8 mouse cellular contexts compared by ENCODE assay signal in the genomic region with DNA sequence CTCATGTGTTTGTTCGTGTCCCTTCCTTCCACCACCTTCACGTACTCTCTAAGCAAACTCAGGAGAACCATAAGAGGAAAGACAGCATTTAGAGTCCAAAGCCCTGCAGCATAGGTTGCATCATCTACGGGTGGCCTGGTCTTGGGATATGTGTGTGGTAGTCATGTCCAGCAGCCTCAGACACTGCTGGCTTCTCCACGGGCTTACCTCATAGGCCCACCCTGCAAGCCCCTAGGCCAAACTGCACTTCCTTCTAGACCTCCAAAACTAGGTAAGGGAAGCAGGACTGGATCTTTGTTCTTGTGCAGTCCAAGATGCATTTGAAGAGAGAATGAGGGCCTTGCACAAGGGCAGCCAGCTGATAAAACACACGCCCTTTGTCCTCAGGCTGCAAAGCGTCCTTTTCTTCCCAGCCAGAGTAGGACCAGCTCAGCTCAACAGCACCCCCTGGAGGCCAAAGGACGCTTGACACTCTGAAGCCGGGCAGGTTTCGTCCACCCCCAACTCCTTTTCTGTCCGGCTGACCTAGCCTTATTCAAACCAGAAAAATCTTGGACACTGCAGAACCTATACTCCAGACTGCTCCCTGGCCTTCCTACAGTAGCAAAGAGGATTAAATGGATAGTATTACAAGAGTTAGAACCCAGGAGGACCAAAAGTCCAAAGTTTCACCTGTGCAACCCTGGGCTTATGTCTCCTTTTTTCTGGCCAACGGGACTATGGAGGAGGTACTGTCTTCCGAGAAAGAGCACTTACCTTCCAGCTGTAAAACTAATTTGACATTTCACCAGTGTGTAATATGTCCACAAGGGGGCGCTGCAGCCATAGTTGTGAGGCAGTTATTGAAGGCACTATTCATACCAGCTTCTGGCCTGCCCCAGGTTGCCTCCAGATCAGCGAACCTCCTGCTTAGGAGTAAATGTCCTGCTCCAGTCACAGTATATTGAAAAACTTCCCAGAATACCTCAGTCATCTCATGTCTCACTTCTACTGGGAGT. TPM values are rescaled to one million over a fixed set of nuclear protein-coding genes. Genes with fewer than 3 reads are reported as not detected.
A peak's percentile ranks its signal among the peaks of the same experiment; 100 is the strongest.
DNase-seq lines count a peak whose midpoint lies in the region; ATAC-seq and TF ChIP-seq lines count a peak whose summit lies in the region.

No protein-coding gene starts in this region.

- H3K36me3 ChIP-seq in kidney, embryonic 16.5 days (ENCODE audit: insufficient read depth, low read length) = no peaks in the 10 kb centered on the region
- no peaks in the 10 kb centered on the region for H3K36me3 ChIP-seq in liver, adult 2 months (ENCODE audit: control insufficient read depth, insufficient read depth, low read length)
- no peaks in the 10 kb centered on the region for H3K36me3 ChIP-seq in neural tube, embryonic 12.5 days
- no peaks in the 10 kb centered on the region for H3K36me3 ChIP-seq in testis, adult 2 months (ENCODE audit: control insufficient read depth, insufficient read depth, low read length)

- H3K4me1 ChIP-seq in kidney, embryonic 16.5 days (ENCODE audit: insufficient read depth, low read length) = peaks cover 24% of the 10 kb centered on the region
- no peaks in the 10 kb centered on the region for H3K4me1 ChIP-seq in liver, adult 2 months (ENCODE audit: control insufficient read depth, insufficient read depth, low read length)
- no peaks in the 10 kb centered on the region for H3K4me1 ChIP-seq in neural tube, embryonic 12.5 days
- no peaks in the 10 kb centered on the region for H3K4me1 ChIP-seq in testis, adult 2 months (ENCODE audit: control insufficient read depth, insufficient read depth, low read length)

- no peaks in the 10 kb centered on the region for H3K79me2 ChIP-seq in liver, adult 2 months (ENCODE audit: control insufficient read depth, insufficient read depth, low read length)

- no peak overlapping the region for H3K9ac ChIP-seq in kidney, embryonic 16.5 days (replicated peaks; ENCODE audit: low read length)
- no peak overlapping the region for H3K9ac ChIP-seq in liver, adult 2 months (ENCODE audit: low read depth, low read length)
- H3K9ac ChIP-seq in neural tube, embryonic 12.5 days = no peak overlapping the region

- ATAC-seq in kidney, embryonic 16.5 days (ENCODE audit: low FRiP score, low TSS enrichment) = no peak; the same call in 1 of the 2 replicates
- peak; percentile 56; the same call in 1 of the 2 replicates for ATAC-seq in neural tube, embryonic 12.5 days (ENCODE audit: low FRiP score, low read depth)

- peak overlapping the region; percentile 43; the same call in 1 of the 2 replicates for H3K27ac ChIP-seq in kidney, embryonic 16.5 days (ENCODE audit: low read length)
- H3K27ac ChIP-seq in liver, adult 2 months (replicated peaks; ENCODE audit: insufficient read depth, low read depth, low read length) = no peak overlapping the region
- H3K27ac ChIP-seq in neural tube, embryonic 12.5 days = no peak overlapping the region
- H3K27ac ChIP-seq in testis, adult 2 months (ENCODE audit: control insufficient read depth, insufficient read depth, low read depth, low read length) = no peak overlapping the region

- H3K4me2 ChIP-seq in kidney, embryonic 16.5 days (replicated peaks; ENCODE audit: low read depth, low read length) = no peak overlapping the region; the same call in 1 of the 2 replicates
- H3K4me2 ChIP-seq in neural tube, embryonic 12.5 days (replicated peaks) = no peak overlapping the region

- peak; percentile 62 for DNase-seq in 3134 (ENCODE audit: extremely low read depth, insufficient read length, low spot score)
- DNase-seq in adrenal gland, adult 18-20 months (ENCODE audit: low spot score in 2 of 2) = peak; percentile 70 to 71
- DNase-seq in embryo, embryonic 11 days = peak; percentile 84
- peak; percentile 53 for DNase-seq in heart, adult 8-10 months (ENCODE audit: low spot score)
- DNase-seq in liver, adult 2 months (ENCODE audit: extremely low read depth, low read depth, low spot score) = peak; percentile 42

- H3K4me3 ChIP-seq in kidney, embryonic 16.5 days (ENCODE audit: low read length) = no peak overlapping the region
- no peak overlapping the region for H3K4me3 ChIP-seq in liver, adult 2 months (ENCODE audit: insufficient read depth, low read depth, low read length)
- no peak overlapping the region for H3K4me3 ChIP-seq in neural tube, embryonic 12.5 days
- no peak overlapping the region for H3K4me3 ChIP-seq in testis, adult 2 months (ENCODE audit: control insufficient read depth, low read depth, low read length)

- WGBS in kidney, embryonic 16.5 days = 29% methylated on average over 14 of the region's 14 CpGs
- 25% methylated on average over 14 of the region's 14 CpGs for WGBS in liver, adult 2 months
- WGBS in neural tube, embryonic 12.5 days = 34% methylated on average over 14 of the region's 14 CpGs

- no peaks in the 10 kb centered on the region for H3K27me3 ChIP-seq in kidney, embryonic 16.5 days (ENCODE audit: insufficient read depth, low read length)
- H3K27me3 ChIP-seq in liver, adult 2 months (ENCODE audit: control insufficient read depth, insufficient read depth, low read length) = no peaks in the 10 kb centered on the region
- no peaks in the 10 kb centered on the region for H3K27me3 ChIP-seq in neural tube, embryonic 12.5 days (replicated peaks)
- H3K27me3 ChIP-seq in testis, adult 2 months (ENCODE audit: control insufficient read depth, insufficient read depth, low read length) = no peaks in the 10 kb centered on the region

- TF ChIP-seq POLR2A in liver, adult 2 months (IDR thresholded peaks at IDR 0.05; ENCODE audit: extremely low read depth, insufficient read depth, low read length) = no peak
- no peak for TF ChIP-seq POLR2A in testis, adult 2 months (IDR thresholded peaks at IDR 0.05; ENCODE audit: control insufficient read depth, low read depth, low read length)

- H3K9me3 ChIP-seq in kidney, embryonic 16.5 days (ENCODE audit: low read length) = no peaks in the 10 kb centered on the region
- no peaks in the 10 kb centered on the region for H3K9me3 ChIP-seq in neural tube, embryonic 12.5 days

- peak; percentile 95 for TF ChIP-seq CTCF in liver, adult 2 months (IDR thresholded peaks at IDR 0.05; ENCODE audit: low read depth, low read length)
- TF ChIP-seq CTCF in testis, adult 2 months (IDR thresholded peaks at IDR 0.05; ENCODE audit: control insufficient read depth, insufficient read depth, insufficient replicate concordance, low read depth, low read length) = peak; percentile 96; the same call in 1 of the 2 replicates

RNA-seq across cellular contexts. Expression of a gene that starts 20.6 kb away (rescaled TPM):
- total RNA-seq in adrenal gland, adult 18-20 months (2021) = 1 to 10 TPM; 2.2 to 5.9 TPM
- 1 to 10 TPM; 4.6 to 9.6 (median 6.7) TPM for total RNA-seq in heart, adult 8-10 months (2022)
- polyA plus RNA-seq in kidney, embryonic 16.5 days (2015; fragmentation: Nextera tagmentation; extraction: Ambion mirVana) = 96.4 and 105 TPM in 2 replicates
- 2.8 and 4.5 TPM in 2 replicates for total RNA-seq in liver, adult 2 months (2014; rRNA removed)
- polyA plus RNA-seq in liver, adult 2 months (2012; rRNA removed) = 2.4 and 2.6 TPM in 2 replicates
- 3.4 and 3.7 TPM in 2 replicates for polyA plus RNA-seq in neural tube, embryonic 12.5 days (2016; fragmentation: Nextera tagmentation; extraction: Ambion mirVana)
- polyA plus RNA-seq in testis, adult 2 months (2012; rRNA removed) = 0.75 and 10.1 TPM in 2 replicates

RNA-seq across cellular contexts. Expression of a gene that starts 24.0 kb away (rescaled TPM):
- not detected for total RNA-seq in adrenal gland, adult 18-20 months (2021)
- total RNA-seq in heart, adult 8-10 months (2022) = not detected
- polyA plus RNA-seq in kidney, embryonic 16.5 days (2015; fragmentation: Nextera tagmentation; extraction: Ambion mirVana) = not detected in 2 replicates
- total RNA-seq in liver, adult 2 months (2014; rRNA removed) = not detected in 2 replicates
- polyA plus RNA-seq in liver, adult 2 months (2012; rRNA removed) = not detected in 2 replicates
- polyA plus RNA-seq in neural tube, embryonic 12.5 days (2016; fragmentation: Nextera tagmentation; extraction: Ambion mirVana) = 0.11 TPM in 1 of 2 replicates, not detected in the other
- polyA plus RNA-seq in testis, adult 2 months (2012; rRNA removed) = not detected in 2 replicates

RNA-seq across cellular contexts. Expression of a gene that starts 33.3 kb away (rescaled TPM):
- total RNA-seq in adrenal gland, adult 18-20 months (2021) = not detected
- under 1 TPM in 1 of 4 experiments, not detected in 3; 0.92 TPM for total RNA-seq in heart, adult 8-10 months (2022)
- polyA plus RNA-seq in kidney, embryonic 16.5 days (2015; fragmentation: Nextera tagmentation; extraction: Ambion mirVana) = 1.3 and 3.8 TPM in 2 replicates
- total RNA-seq in liver, adult 2 months (2014; rRNA removed) = not detected in 2 replicates
- polyA plus RNA-seq in liver, adult 2 months (2012; rRNA removed) = not detected in 2 replicates
- 8.0 and 8.5 TPM in 2 replicates for polyA plus RNA-seq in neural tube, embryonic 12.5 days (2016; fragmentation: Nextera tagmentation; extraction: Ambion mirVana)
- 0.96 and 2.8 TPM in 2 replicates for polyA plus RNA-seq in testis, adult 2 months (2012; rRNA removed)

RNA-seq across cellular contexts. Expression of a gene that starts 38.3 kb away (rescaled TPM):
- under 1 TPM in 1 of 2 experiments, not detected in 1; 0.54 TPM for total RNA-seq in adrenal gland, adult 18-20 months (2021)
- total RNA-seq in heart, adult 8-10 months (2022) = under 1 TPM in 2 of 4 experiments, not detected in 2; 0.25 to 0.63 TPM
- polyA plus RNA-seq in kidney, embryonic 16.5 days (2015; fragmentation: Nextera tagmentation; extraction: Ambion mirVana) = 0.90 and 1.7 TPM in 2 replicates
- not detected in 2 replicates for total RNA-seq in liver, adult 2 months (2014; rRNA removed)
- polyA plus RNA-seq in liver, adult 2 months (2012; rRNA removed) = not detected in 2 replicates
- polyA plus RNA-seq in neural tube, embryonic 12.5 days (2016; fragmentation: Nextera tagmentation; extraction: Ambion mirVana) = 10.5 and 11.6 TPM in 2 replicates
- polyA plus RNA-seq in testis, adult 2 months (2012; rRNA removed) = 1.2 TPM in 1 of 2 replicates, not detected in the other

RNA-seq across cellular contexts. Expression of a gene that starts 47.7 kb away (rescaled TPM):
- total RNA-seq in adrenal gland, adult 18-20 months (2021) = not detected
- not detected for total RNA-seq in heart, adult 8-10 months (2022)
- 0.36 and 0.37 TPM in 2 replicates for polyA plus RNA-seq in kidney, embryonic 16.5 days (2015; fragmentation: Nextera tagmentation; extraction: Ambion mirVana)
- total RNA-seq in liver, adult 2 months (2014; rRNA removed) = not detected in 2 replicates
- 0.54 TPM in 1 of 2 replicates, not detected in the other for polyA plus RNA-seq in liver, adult 2 months (2012; rRNA removed)
- 0.23 and 0.52 TPM in 2 replicates for polyA plus RNA-seq in neural tube, embryonic 12.5 days (2016; fragmentation: Nextera tagmentation; extraction: Ambion mirVana)
- not detected in 2 replicates for polyA plus RNA-seq in testis, adult 2 months (2012; rRNA removed)
